9 mouse cellular contexts compared by ENCODE assay signal in the genomic region with DNA sequence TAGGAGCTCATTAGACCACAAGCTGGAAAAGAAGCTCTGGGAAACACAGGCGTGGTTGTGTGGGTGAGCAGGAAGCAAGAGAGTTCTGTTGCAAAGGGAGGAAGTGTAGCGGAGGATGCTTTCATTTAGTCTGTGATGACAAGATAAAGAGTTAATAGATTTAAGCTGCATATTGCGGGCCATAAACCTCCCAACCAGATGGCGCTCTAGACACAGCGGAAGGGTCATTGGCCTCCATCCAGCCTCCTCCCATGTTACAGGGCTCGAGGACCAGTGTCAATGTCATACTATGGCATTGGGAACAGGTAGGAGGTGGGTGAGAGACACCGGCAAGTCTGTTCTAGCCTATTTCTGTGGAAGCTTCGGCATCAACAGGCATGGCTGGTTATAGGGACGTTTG.
DNase-seq lines count a peak whose midpoint lies in the region; ATAC-seq and TF ChIP-seq lines count a peak whose summit lies in the region.
"Had no signal": no experiment of that assay in that cellular context is flagged by ENCODE, and none has a peak within 500 bp of the region (broad histone marks: within the 10 kb centered on the region; RNA-seq: fewer than 3 reads in every experiment).

No protein-coding gene starts in this region.

- H3K27me3 ChIP-seq in kidney, embryonic 16.5 days (ENCODE audit: insufficient read depth, low read length): no peaks in the 10 kb centered on the region
- no peaks in the 10 kb centered on the region for H3K27me3 ChIP-seq in ES-Bruce4 (ENCODE audit: control insufficient read depth, insufficient read depth, low read length, poor library complexity, severe bottlenecking)
- H3K27me3 ChIP-seq: lung, embryonic 15.5 days had no signal

- TF ChIP-seq EP300 in ES-Bruce4 (IDR thresholded peaks at IDR 0.05; ENCODE audit: insufficient read depth, low read depth, low read length): no peak

- no peaks in the 10 kb centered on the region for H3K9me3 ChIP-seq in kidney, embryonic 16.5 days (ENCODE audit: low read length)
- H3K9me3 ChIP-seq in ES-Bruce4 (replicated peaks; ENCODE audit: control insufficient read depth, insufficient read depth, low read length, poor library complexity, severe bottlenecking): no peaks in the 10 kb centered on the region
- H3K9me3 ChIP-seq: lung, embryonic 15.5 days had no signal

- DNase-seq in cerebellum, postnatal 14 days: peak; percentile 59 to 75
- no peak for DNase-seq in cerebellum, adult 11 months
- DNase-seq in kidney, adult 9 months: peak; percentile 13
- peak; percentile 81 for DNase-seq in kidney, postnatal 10 days
- no peak for DNase-seq in c-Kit-positive CD71-positive TER-119-positive erythroid progenitor cells, embryonic 14.5 days (ENCODE audit: low spot score)
- no peak for DNase-seq in spleen, postnatal 36 days (ENCODE audit: low spot score in 2 of 2)

- peak; percentile 63 for TF ChIP-seq CTCF in ES-Bruce4 (IDR thresholded peaks at IDR 0.05; ENCODE audit: low read depth, low read length)

- 42% methylated on average over 9 of the region's 9 CpGs for WGBS in kidney, embryonic 16.5 days

- no peak overlapping the region for H3K4me2 ChIP-seq in kidney, embryonic 16.5 days (replicated peaks; ENCODE audit: low read depth, low read length)
- H3K4me2 ChIP-seq: lung, embryonic 15.5 days had no signal

- H3K4me3 ChIP-seq in kidney, embryonic 16.5 days (ENCODE audit: low read length): no peak overlapping the region
- no peak overlapping the region for H3K4me3 ChIP-seq in ES-Bruce4 (ENCODE audit: low read depth, low read length)
- H3K4me3 ChIP-seq: lung, embryonic 15.5 days had no signal

- TF ChIP-seq POLR2A in ES-Bruce4 (IDR thresholded peaks at IDR 0.05; ENCODE audit: insufficient read depth, low read length): no peak

- no peak overlapping the region for H3K27ac ChIP-seq in kidney, embryonic 16.5 days (ENCODE audit: low read length)
- H3K27ac ChIP-seq in ES-Bruce4 (ENCODE audit: insufficient read depth, low read length): no peak overlapping the region
- H3K27ac ChIP-seq: lung, embryonic 15.5 days had no signal

- no peaks in the 10 kb centered on the region for H3K36me3 ChIP-seq in kidney, embryonic 16.5 days (ENCODE audit: insufficient read depth, low read length)
- H3K36me3 ChIP-seq in ES-Bruce4 (ENCODE audit: control insufficient read depth, insufficient read depth, low read length, poor library complexity, severe bottlenecking): no peaks in the 10 kb centered on the region
- H3K36me3 ChIP-seq: lung, embryonic 15.5 days had no signal

- H3K4me1 ChIP-seq in kidney, embryonic 16.5 days (ENCODE audit: insufficient read depth, low read length): peaks cover 12% of the 10 kb centered on the region
- no peaks in the 10 kb centered on the region for H3K4me1 ChIP-seq in ES-Bruce4 (ENCODE audit: control insufficient read depth, insufficient read depth, low read length)

- H3K9ac ChIP-seq in kidney, embryonic 16.5 days (replicated peaks; ENCODE audit: low read length): no peak overlapping the region
- H3K9ac ChIP-seq in ES-Bruce4 (ENCODE audit: low read depth, poor library complexity, severe bottlenecking): no peak overlapping the region
- H3K9ac ChIP-seq: lung, embryonic 15.5 days had no signal

- ATAC-seq in kidney, embryonic 16.5 days (ENCODE audit: low FRiP score, low TSS enrichment): no peak

Comparison
In these comparisons a context has a peak if more than half of its experiments do, and no peak if none do; other contexts are left out.
1. DNase-seq: peak in cerebellum, postnatal 14 days (2 of 2), kidney, adult 9 months (single experiment) and kidney, postnatal 10 days (single experiment); none in cerebellum, adult 11 months (single experiment), c-Kit-positive CD71-positive TER-119-positive erythroid progenitor cells, embryonic 14.5 days (single experiment) and spleen, postnatal 36 days (0 of 2).